Mouse (Mus musculus) stomach, postnatal 0 days (tissue): Measurements from ENCODE around the gene Adgra1.

Source experiments
- CTCF ChIP-seq: IDR thresholded peaks from 2 replicates; pipeline ENCODE4 v1.5.1; 2016; ENCODE audit warnings: antibody characterized with exemption, low read depth, mild to moderate bottlenecking, moderate library complexity
- EP300 ChIP-seq: optimal IDR thresholded peaks from 2 replicates; pipeline ENCODE3; 2016; ENCODE audit warnings: antibody characterized with exemption

DNA sequence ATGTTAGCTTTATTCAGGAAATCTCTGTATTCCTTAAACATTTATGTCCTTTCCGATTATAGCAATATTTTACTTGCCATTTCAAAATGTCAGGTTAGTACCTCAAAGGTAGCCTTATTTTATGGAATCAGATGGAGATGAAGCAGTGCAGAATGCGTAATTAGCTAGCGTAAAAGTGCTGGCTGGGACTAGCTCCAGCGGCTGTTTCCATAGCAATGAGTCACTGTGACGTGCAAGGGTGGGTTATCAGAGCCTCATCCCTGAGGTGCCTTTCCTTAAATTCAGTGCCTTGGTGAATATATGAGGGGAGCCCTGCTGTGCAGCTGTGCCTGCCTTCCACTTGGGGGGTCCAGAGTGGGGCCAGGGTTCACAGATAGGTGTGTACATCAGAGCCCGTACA, 17.1 kb downstream of the Adgra1 start:
- TF ChIP-seq CTCF (no peak), EP300 (no peak)
